Mouse (Mus musculus): ENCODE measurements at regions not wholly inside any gene's neighbourhood (a gene's known extent, or its start where the extent isn't known, plus 50 kb on each side); places are given as distances from the start of the nearest gene placed in this dataset.

DNA sequence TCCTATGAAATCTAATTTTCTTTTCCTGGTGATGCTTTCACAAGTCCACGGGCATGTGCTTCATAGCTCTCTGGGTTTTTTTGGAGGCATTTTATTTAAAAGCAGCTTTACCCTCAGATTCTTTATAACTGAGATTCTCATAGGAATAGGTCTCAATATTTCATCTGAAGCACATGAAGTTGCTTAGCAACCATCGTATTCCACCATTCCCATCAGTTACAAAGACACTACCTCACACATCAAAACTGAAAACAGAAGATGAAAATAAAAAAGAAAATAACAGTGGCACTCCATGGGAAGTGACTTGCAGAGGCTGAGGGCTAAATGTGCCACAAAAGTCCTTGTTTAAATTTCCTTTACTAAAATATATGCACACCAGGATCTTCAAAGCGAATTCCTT lies 384.0 kb upstream of the 1700015G11Rik start:
- DNase-seq (ENCODE audit: extremely low spot score in 1 of 2, low spot score in 2 of 2): no peak
- intact Hi-C loops (cut with DNase I): no loop called here

DNA sequence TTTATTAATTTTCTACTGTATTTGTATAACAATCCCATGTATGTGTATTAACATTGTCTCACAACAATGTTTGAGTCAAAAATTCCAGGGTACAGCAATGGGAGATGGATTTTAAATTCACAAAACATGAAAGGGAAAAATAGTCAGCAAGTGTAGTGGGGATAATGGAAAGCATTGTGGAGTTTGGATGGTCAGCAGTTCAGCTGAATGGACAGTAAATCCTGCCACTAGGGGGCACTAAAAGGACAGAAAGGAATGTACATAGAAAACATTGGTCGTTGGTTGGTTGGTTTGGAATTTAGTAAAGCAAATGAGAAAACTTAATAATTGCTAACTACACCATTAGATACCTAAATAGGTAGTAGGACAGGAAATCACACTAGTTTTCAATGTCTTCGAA lies 376.3 kb upstream of the 1700015G11Rik start:
- intact Hi-C loops (cut with DNase I): no loop called here
- peak; percentile 24 to 35 for DNase-seq (ENCODE audit: extremely low spot score in 1 of 2, low spot score in 2 of 2)

Measured in left cerebral cortex, postnatal 10 days (tissue).